Mouse (Mus musculus) spleen, postnatal 0 days (tissue): ENCODE measurements around the gene Foxa1. TPM values are rescaled to one million over a fixed set of nuclear protein-coding genes. Genes with fewer than 3 reads are reported as not detected.

Source experiments
- polyA plus RNA-seq: library from polyadenylated mRNA; unstranded; fragments of >200 nt; fragmentation: Nextera tagmentation; extraction: Ambion mirVana; gene quantifications from 2 replicates; pipeline ENCODE4 v1.2.1, GENCODE M21; 2015

The Foxa1 gene
- not detected in 2 replicates for polyA plus RNA-seq

GRCm38 (mm10) chr12:57546415-57547201 lies at the start of gene Foxa1:
Gene Foxa1 (minus strand): TSS chr12:57546916.

GRCm38 (mm10) chr12:57563909-57564308 lies 17.2 kb upstream of the Foxa1 start, which contains the start of gene Ttc6:
Gene Ttc6 (plus strand): TSS chr12:57564113.

Other genes starting within 250 kb of the Foxa1 start
- not detected in 2 replicates for gene Ttc6, start 17.2 kb upstream of the Foxa1 start, polyA plus RNA-seq